Mouse (Mus musculus) WW6 (cell line): ENCODE results near the gene Acad8.
A peak's percentile ranks its signal among the peaks of the same experiment; 100 is the strongest.

Experiments used
- DNase-seq: peaks from one replicate; pipeline ENCODE4 v3.0.0-alpha.2; 2013; ENCODE audit warnings: low read depth, low spot score

Gene Acad8

GRCm38 (mm10) chr9:26999461-27000395 is at the start of gene Acad8, which contains the start of gene Thyn1:
Acad8 (minus strand) TSS chr9:26999566.
Thyn1 (plus strand) TSS chr9:26999710.
- peak; percentile 92 for DNase-seq

GRCm38 (mm10) chr9:27043892-27044291 is 44.5 kb upstream of the Acad8 start:
- DNase-seq, result no peak

GRCm38 (mm10) chr9:27030763-27031100 is 31.4 kb upstream of the Acad8 start:
- no peak for DNase-seq

GRCm38 (mm10) chr9:27029828-27030762 is 30.7 kb upstream of the Acad8 start, which contains the start of the genes Vps26b and Ncapd3:
Vps26b (minus strand) TSS chr9:27030065.
Ncapd3 (plus strand) TSS chr9:27030175.
- DNase-seq, result peak; percentile 88

- no peak for DNase-seq
Observed at GRCm38 (mm10) chr9:27029022-27029827, 29.9 kb upstream of the Acad8 start.

GRCm38 (mm10) chr9:27026708-27027107 is 27.3 kb upstream of the Acad8 start:
- no peak for DNase-seq

- no peak for DNase-seq
Observed at GRCm38 (mm10) chr9:27023681-27024080, 24.3 kb upstream of the Acad8 start.

GRCm38 (mm10) chr9:27018961-27019360 is 19.6 kb upstream of the Acad8 start:
- DNase-seq, result no peak

GRCm38 (mm10) chr9:27011572-27011971 is 12.2 kb upstream of the Acad8 start:
- no peak for DNase-seq

GRCm38 (mm10) chr9:27009231-27009630 is 9.9 kb upstream of the Acad8 start:
- DNase-seq, result no peak

- DNase-seq, result no peak
Observed at GRCm38 (mm10) chr9:27006866-27007265, 7.5 kb upstream of the Acad8 start.

GRCm38 (mm10) chr9:27005933-27006332 is 6.6 kb upstream of the Acad8 start:
- no peak for DNase-seq

GRCm38 (mm10) chr9:27005231-27005630 is 5.9 kb upstream of the Acad8 start:
- no peak for DNase-seq

GRCm38 (mm10) chr9:26998669-26999460 is 501 bp downstream of the Acad8 start:
- no peak for DNase-seq

GRCm38 (mm10) chr9:26997501-26997900 is 1.9 kb downstream of the Acad8 start:
- no peak for DNase-seq

- no peak for DNase-seq
Observed at GRCm38 (mm10) chr9:26997062-26997461, 2.3 kb downstream of the Acad8 start.

- DNase-seq, result no peak
Observed at GRCm38 (mm10) chr9:26993900-26994299, 5.5 kb downstream of the Acad8 start.

GRCm38 (mm10) chr9:26993118-26993517 is 6.2 kb downstream of the Acad8 start:
- no peak for DNase-seq

GRCm38 (mm10) chr9:26990181-26990580 is 9.2 kb downstream of the Acad8 start:
- DNase-seq, result no peak

- no peak for DNase-seq
Observed at GRCm38 (mm10) chr9:26985668-26986277, 13.6 kb downstream of the Acad8 start.
